Comparison of ENCODE assay signal across 19 mouse cellular contexts in genomic region chr17:15129630-15130287, GRCm38 (mm10).
A peak's percentile ranks its signal among the peaks of the same experiment; 100 is the strongest.
DNase-seq lines count a peak whose midpoint lies in the region; ATAC-seq and TF ChIP-seq lines count a peak whose summit lies in the region.
"Had no signal": no experiment of that assay in that cellular context is flagged by ENCODE, and none has a peak within 500 bp of the region (broad histone marks: within the 10 kb centered on the region; RNA-seq: fewer than 3 reads in every experiment).

No protein-coding gene starts in this region.

- H3K27me3 ChIP-seq in liver, adult 2 months (ENCODE audit: control insufficient read depth, insufficient read depth, low read length): no peaks in the 10 kb centered on the region
- no peaks in the 10 kb centered on the region for H3K27me3 ChIP-seq in liver, embryonic 11.5 days (replicated peaks; ENCODE audit: control insufficient read depth, insufficient read depth, low read length)
- no peaks in the 10 kb centered on the region for H3K27me3 ChIP-seq in heart, embryonic 15.5 days
- H3K27me3 ChIP-seq: embryonic facial prominence, embryonic 15.5 days; forebrain, embryonic 15.5 days; hindbrain, embryonic 12.5 days; liver, embryonic 15.5 days; midbrain, embryonic 15.5 days had no signal

- H3K4me1 ChIP-seq in liver, adult 2 months (ENCODE audit: control insufficient read depth, insufficient read depth, low read length): peaks cover 5% of the 10 kb centered on the region; the same call in 1 of the 2 replicates
- H3K4me1 ChIP-seq in liver, embryonic 11.5 days (replicated peaks; ENCODE audit: control insufficient read depth, insufficient read depth, low read length): no peaks in the 10 kb centered on the region; the same call in 1 of the 2 replicates
- H3K4me1 ChIP-seq in heart, embryonic 15.5 days (replicated peaks): no peaks in the 10 kb centered on the region; the same call in 1 of the 2 replicates
- H3K4me1 ChIP-seq: embryonic facial prominence, embryonic 15.5 days; forebrain, embryonic 15.5 days; hindbrain, embryonic 12.5 days; liver, embryonic 15.5 days; midbrain, embryonic 15.5 days had no signal

- peak; percentile 70 for DNase-seq in liver, adult 2 months (ENCODE audit: extremely low read depth, low read depth, low spot score)
- DNase-seq in liver, embryonic 11.5 days (ENCODE audit: low spot score): no peak
- peak; percentile 25 for DNase-seq in skeletal muscle tissue, adult 2 months (ENCODE audit: low read depth, low spot score)
- no peak for DNase-seq in layer of hippocampus, postnatal 10 days (ENCODE audit: low spot score in 2 of 2)
- DNase-seq in testis, postnatal 14 days (ENCODE audit: low spot score): no peak
- DNase-seq: B cell, adult 2 months; cerebellum, postnatal 36 days; kidney, postnatal 4 days; lung, postnatal 4 days had no signal

- H3K79me2 ChIP-seq in liver, adult 2 months (ENCODE audit: control insufficient read depth, insufficient read depth, low read length): no peaks in the 10 kb centered on the region

- H3K4me3 ChIP-seq in liver, adult 2 months (ENCODE audit: insufficient read depth, low read depth, low read length): no peak overlapping the region
- no peak overlapping the region for H3K4me3 ChIP-seq in liver, embryonic 11.5 days (ENCODE audit: low read depth, low read length)
- no peak overlapping the region for H3K4me3 ChIP-seq in heart, embryonic 15.5 days
- H3K4me3 ChIP-seq: embryonic facial prominence, embryonic 15.5 days; forebrain, embryonic 15.5 days; hindbrain, embryonic 12.5 days; liver, embryonic 15.5 days; midbrain, embryonic 15.5 days had no signal

- H3K27ac ChIP-seq in liver, adult 2 months (replicated peaks; ENCODE audit: insufficient read depth, low read depth, low read length): no peak overlapping the region
- no peak overlapping the region for H3K27ac ChIP-seq in liver, embryonic 11.5 days (ENCODE audit: low read depth, low read length)
- peak overlapping the region; percentile 50 for H3K27ac ChIP-seq in heart, embryonic 15.5 days
- H3K27ac ChIP-seq: embryonic facial prominence, embryonic 15.5 days; forebrain, embryonic 15.5 days; hindbrain, embryonic 12.5 days; liver, embryonic 15.5 days; midbrain, embryonic 15.5 days had no signal

- H3K9ac ChIP-seq in liver, adult 2 months (ENCODE audit: low read depth, low read length): no peak overlapping the region
- H3K9ac ChIP-seq in liver, embryonic 11.5 days (ENCODE audit: low read depth, low read length): no peak overlapping the region
- no peak overlapping the region for H3K9ac ChIP-seq in heart, embryonic 15.5 days
- H3K9ac ChIP-seq: embryonic facial prominence, embryonic 15.5 days; forebrain, embryonic 15.5 days; hindbrain, embryonic 12.5 days; liver, embryonic 15.5 days; midbrain, embryonic 15.5 days had no signal

- no peak for TF ChIP-seq POLR2A in liver, adult 2 months (IDR thresholded peaks at IDR 0.05; ENCODE audit: extremely low read depth, insufficient read depth, low read length)

- TF ChIP-seq CTCF in liver, adult 2 months (IDR thresholded peaks at IDR 0.05; ENCODE audit: low read depth, low read length): no peak

- 65% methylated on average over 9 of the region's 9 CpGs for WGBS in liver, adult 2 months
- 38% methylated on average over 9 of the region's 9 CpGs for WGBS in liver, embryonic 11.5 days
- WGBS in heart, embryonic 15.5 days: 45% methylated on average over 9 of the region's 9 CpGs

- no peaks in the 10 kb centered on the region for H3K36me3 ChIP-seq in liver, adult 2 months (ENCODE audit: control insufficient read depth, insufficient read depth, low read length)
- H3K36me3 ChIP-seq in liver, embryonic 11.5 days (ENCODE audit: control insufficient read depth, insufficient read depth, low read length): no peaks in the 10 kb centered on the region
- H3K36me3 ChIP-seq in heart, embryonic 15.5 days: no peaks in the 10 kb centered on the region
- H3K36me3 ChIP-seq: embryonic facial prominence, embryonic 15.5 days; forebrain, embryonic 15.5 days; G1E; hindbrain, embryonic 12.5 days; liver, embryonic 15.5 days; midbrain, embryonic 15.5 days had no signal

- H3K9me3 ChIP-seq in liver, embryonic 11.5 days (ENCODE audit: control insufficient read depth, low read length): no peaks in the 10 kb centered on the region
- H3K9me3 ChIP-seq in heart, embryonic 15.5 days (replicated peaks): no peaks in the 10 kb centered on the region
- H3K9me3 ChIP-seq: embryonic facial prominence, embryonic 15.5 days; forebrain, embryonic 15.5 days; G1E; hindbrain, embryonic 12.5 days; liver, embryonic 15.5 days; midbrain, embryonic 15.5 days had no signal

- no peak for ATAC-seq in liver, embryonic 11.5 days (replicated peaks; ENCODE audit: low FRiP score)
- ATAC-seq in granulocyte monocyte progenitor cell, adult 5-6 weeks (replicated peaks; ENCODE audit: poor library complexity, severe bottlenecking): peak; percentile 61
- peak; percentile 72 for ATAC-seq in heart, embryonic 15.5 days (replicated peaks; ENCODE audit: insufficient number of reproducible peaks, insufficient read depth, low FRiP score, low read depth)
- ATAC-seq in CD4-positive, CD25-positive, alpha-beta regulatory T cell, adult 4 months: no peak
- ATAC-seq: forebrain, embryonic 15.5 days; intestine, embryonic 16.5 days; midbrain, embryonic 15.5 days had no signal

- H3K4me2 ChIP-seq in liver, embryonic 11.5 days: no peak overlapping the region
- no peak overlapping the region for H3K4me2 ChIP-seq in heart, embryonic 15.5 days
- H3K4me2 ChIP-seq: embryonic facial prominence, embryonic 15.5 days; forebrain, embryonic 15.5 days; hindbrain, embryonic 12.5 days; liver, embryonic 15.5 days; midbrain, embryonic 15.5 days had no signal

Comparison
In these comparisons a context has a peak if more than half of its experiments do, and no peak if none do; other contexts are left out.
1. DNase-seq: peak in liver, adult 2 months (single experiment) and skeletal muscle tissue, adult 2 months (single experiment); none in liver, embryonic 11.5 days (single experiment), layer of hippocampus, postnatal 10 days (0 of 2) and testis, postnatal 14 days (single experiment).
2. ATAC-seq: peak in granulocyte monocyte progenitor cell, adult 5-6 weeks (single experiment) and heart, embryonic 15.5 days (single experiment); none in liver, embryonic 11.5 days (single experiment) and CD4-positive, CD25-positive, alpha-beta regulatory T cell, adult 4 months (single experiment).